Mouse (Mus musculus) bone marrow macrophage, adult 2 months (primary cell): ENCODE results near the gene Methig1. TPM values are rescaled to one million over a fixed set of nuclear protein-coding genes. Genes with fewer than 3 reads are reported as not detected.
"Not testable (repeated sequence)": the region's sequence is repeated elsewhere in the genome, so short reads cannot be mapped to it uniquely, and the experiment has no call there.

Source experiments
- H3K27ac ChIP-seq: 2 replicates; pipeline ENCODE4 v1.5.1; 2012; ENCODE audit warnings: low read depth, low read length; ENCODE audit not compliant: insufficient read depth
- H3K4me1 ChIP-seq: 2 replicates; pipeline ENCODE4 v1.6.1; 2012; ENCODE audit warnings: low read length; ENCODE audit not compliant: control insufficient read depth, insufficient read depth
- H3K4me3 ChIP-seq: 2 replicates; pipeline ENCODE4 v1.5.1; 2012; ENCODE audit warnings: mild to moderate bottlenecking, low read length, moderate library complexity; ENCODE audit not compliant: insufficient read depth
- CTCF ChIP-seq: IDR thresholded peaks from 2 replicates; pipeline ENCODE4 v1.5.1; 2012; ENCODE audit warnings: low read depth, mild to moderate bottlenecking, low read length, moderate library complexity
- POLR2A ChIP-seq: IDR thresholded peaks from 2 replicates; pipeline ENCODE4 v1.6.1; 2012; ENCODE audit warnings: mild to moderate bottlenecking, low read depth, low read length, borderline replicate concordance
- polyA plus RNA-seq: library from polyadenylated mRNA; stranded (reverse); fragments of >200 nt; gene quantifications from 2 replicates; pipeline ENCODE4 v1.2.4, GENCODE M21; 2012; ENCODE audit not compliant: missing spikeins, insufficient read depth, insufficient read length

Methig1 gene
- polyA plus RNA-seq, 1 experiment, result not detected

DNA sequence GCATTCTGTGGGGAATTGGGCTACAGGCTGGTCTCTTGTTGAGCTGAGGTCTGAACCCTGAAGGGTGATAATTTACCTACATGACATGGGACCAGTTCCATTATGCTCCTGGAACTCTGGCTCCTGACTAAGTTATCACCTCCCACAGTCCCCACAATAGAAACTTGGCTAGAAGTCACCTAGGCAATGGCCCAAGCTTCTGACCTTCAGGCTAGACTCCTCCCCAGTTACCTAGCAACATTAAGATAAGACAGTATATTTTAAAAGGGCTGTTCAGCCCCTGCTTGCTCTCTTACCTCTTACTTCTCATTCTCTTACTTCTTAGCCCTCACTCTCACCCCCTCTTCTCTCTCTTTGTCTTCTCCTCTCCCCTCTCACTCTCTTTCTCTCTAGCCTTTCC lies 7.5 kb upstream of the Methig1 start:
- no peak for TF ChIP-seq CTCF
- TF ChIP-seq POLR2A, result no peak
- Histone ChIP-seq H3K4me3 (no peak overlapping the region), H3K27ac (no peak overlapping the region), H3K4me1 (peaks cover 7% of the 10 kb centered on the region)

DNA sequence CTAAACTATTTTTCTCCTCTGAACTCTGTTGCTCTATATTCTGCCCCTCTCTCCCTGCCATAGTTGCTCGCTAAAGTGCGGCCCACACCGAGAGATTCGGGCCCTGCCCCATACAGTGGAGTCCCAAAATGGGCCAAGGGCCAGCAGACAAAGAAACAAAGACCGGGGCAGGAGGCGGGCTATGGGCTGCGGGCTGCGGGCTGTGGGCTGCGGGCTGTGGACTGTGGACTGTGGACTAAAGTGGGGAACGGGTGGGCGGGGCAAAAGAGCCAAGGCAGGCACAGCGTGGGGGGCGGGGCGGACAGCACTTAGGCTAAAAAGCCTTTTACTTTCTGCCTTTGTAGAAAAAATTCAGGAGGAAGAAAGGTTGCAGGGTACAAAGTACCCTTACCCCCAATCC lies 6.2 kb upstream of the Methig1 start:
- TF ChIP-seq CTCF (no peak), POLR2A (no peak)
- Histone ChIP-seq H3K27ac (no peak overlapping the region), H3K4me1 (peaks cover 7% of the 10 kb centered on the region), H3K4me3 (no peak overlapping the region)

DNA sequence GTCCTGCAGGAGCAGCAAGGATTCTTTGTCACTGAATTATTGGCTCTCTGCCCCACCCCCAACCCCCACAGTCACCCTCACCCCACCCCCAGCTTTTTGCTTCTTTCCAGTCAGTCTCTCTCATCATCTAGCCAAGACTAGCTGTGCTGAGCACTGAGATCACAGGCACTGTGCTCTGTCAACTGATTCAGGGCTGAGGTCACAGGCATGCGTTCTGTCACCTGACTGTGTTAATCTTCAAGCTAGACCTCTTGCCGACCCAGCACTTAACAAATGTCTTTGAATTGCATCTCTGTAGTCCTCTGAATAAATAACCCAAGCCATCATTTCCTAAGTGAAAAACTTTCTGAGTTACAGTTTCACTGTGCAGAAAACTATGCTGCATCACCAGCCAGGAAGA lies 3.5 kb upstream of the Methig1 start:
- Histone ChIP-seq H3K27ac (no peak overlapping the region), H3K4me3 (no peak overlapping the region), H3K4me1 (peaks cover 7% of the 10 kb centered on the region)
- TF ChIP-seq POLR2A (no peak), CTCF (no peak)

- no peak overlapping the region for H3K27ac ChIP-seq
- TF ChIP-seq POLR2A (no peak), CTCF (no peak)
- H3K4me3 ChIP-seq, result no peak overlapping the region
- H3K4me1 ChIP-seq, result peaks cover 7% of the 10 kb centered on the region
These were observed 1.4 kb upstream of the Methig1 start for GRCm38 (mm10) chr15:100351501-100352060.

GRCm38 (mm10) chr15:100353399-100353798 lies 450 bp downstream of the Methig1 start:
- not testable (repeated sequence) for H3K27ac ChIP-seq, H3K4me3 ChIP-seq, H3K4me1 ChIP-seq

DNA sequence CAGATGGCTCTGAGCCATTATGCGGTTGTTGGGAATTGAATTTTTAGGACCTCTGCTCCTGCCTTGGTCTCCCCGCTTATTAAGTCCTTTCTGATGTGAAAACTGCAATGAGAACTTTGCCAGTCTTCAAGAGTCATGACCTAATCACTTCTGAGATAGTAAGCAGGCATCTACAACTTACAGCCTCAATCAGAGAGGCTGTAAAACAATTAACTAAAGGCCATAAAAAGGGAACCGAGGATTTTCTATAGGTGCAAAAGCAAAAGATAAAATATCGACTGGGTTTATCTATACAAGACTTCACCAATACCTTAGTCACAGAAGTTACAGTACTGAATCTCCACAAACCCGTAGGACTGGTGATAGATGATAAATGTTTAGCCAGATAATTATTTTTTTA lies 2.9 kb downstream of the Methig1 start:
- TF ChIP-seq POLR2A, result no peak
- no peak for TF ChIP-seq CTCF
- Histone ChIP-seq H3K4me1 (no peaks in the 10 kb centered on the region), H3K27ac (no peak overlapping the region), H3K4me3 (no peak overlapping the region)

DNA sequence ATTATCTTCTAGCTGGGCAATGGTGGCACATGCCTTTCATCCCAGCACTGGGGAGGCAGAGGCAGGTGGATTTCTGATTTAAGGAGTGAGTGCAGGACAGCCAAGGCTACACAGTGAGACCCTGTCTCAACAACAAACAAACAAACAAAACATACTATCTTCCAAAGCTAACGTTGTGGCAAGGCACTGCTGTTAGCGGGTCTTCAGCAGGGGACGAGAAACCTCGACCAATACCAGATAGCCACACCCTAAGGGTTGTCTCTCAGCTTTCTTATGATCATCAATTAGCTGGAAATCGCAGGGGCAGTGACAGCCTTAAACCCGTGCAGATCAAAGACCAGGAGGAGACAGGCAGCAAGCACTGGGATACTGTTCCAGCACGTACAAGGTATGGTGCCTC lies 11.3 kb downstream of the Methig1 start, which contains the start of gene Higd1c:
Gene Higd1c, plus strand, starts transcription at position 301 of the 400 bp plus-strand sequence.
- Histone ChIP-seq H3K4me1 (no peaks in the 10 kb centered on the region), H3K27ac (no peak within 1 kb of the TSS), H3K4me3 (no peak within 1 kb of the TSS)
- TF ChIP-seq CTCF (no peak), POLR2A (no peak)

- H3K4me3 ChIP-seq, H3K27ac ChIP-seq, H3K4me1 ChIP-seq: not testable (repeated sequence)
These were observed 13.0 kb downstream of the Methig1 start for GRCm38 (mm10) chr15:100365967-100366366.

GRCm38 (mm10) chr15:100367119-100367518 lies 14.2 kb downstream of the Methig1 start:
- H3K4me1 ChIP-seq, result no peaks in the 10 kb centered on the region

DNA sequence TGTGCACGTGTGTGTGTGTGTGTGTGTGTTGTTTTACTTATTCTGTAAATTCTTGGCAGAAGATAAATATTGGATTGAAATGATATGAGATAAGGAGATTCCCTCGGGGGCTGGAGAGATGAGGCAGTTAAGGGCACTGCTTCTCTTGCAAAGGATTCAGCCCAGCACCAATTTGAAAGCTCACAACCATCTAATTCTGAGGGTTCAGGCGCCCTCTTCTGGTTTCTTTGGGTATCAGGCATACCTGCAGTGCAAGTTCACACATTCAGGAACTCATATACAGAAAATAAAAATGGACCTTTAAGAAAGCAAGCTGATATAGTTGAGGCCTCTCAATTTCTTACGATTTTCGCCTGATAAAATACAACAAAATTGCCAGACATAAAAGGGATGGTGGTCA lies 22.1 kb downstream of the Methig1 start:
- Histone ChIP-seq H3K4me1 (peaks cover 3% of the 10 kb centered on the region), H3K27ac (no peak overlapping the region), H3K4me3 (no peak overlapping the region)
- TF ChIP-seq POLR2A (no peak), CTCF (no peak)

More at GRCm38 (mm10) chr15:100367119-100367518, 14.2 kb downstream of the Methig1 start:
- Histone ChIP-seq H3K4me3 (no peak overlapping the region), H3K27ac (no peak overlapping the region)
- no peak for TF ChIP-seq CTCF
- TF ChIP-seq POLR2A, result no peak

DNA sequence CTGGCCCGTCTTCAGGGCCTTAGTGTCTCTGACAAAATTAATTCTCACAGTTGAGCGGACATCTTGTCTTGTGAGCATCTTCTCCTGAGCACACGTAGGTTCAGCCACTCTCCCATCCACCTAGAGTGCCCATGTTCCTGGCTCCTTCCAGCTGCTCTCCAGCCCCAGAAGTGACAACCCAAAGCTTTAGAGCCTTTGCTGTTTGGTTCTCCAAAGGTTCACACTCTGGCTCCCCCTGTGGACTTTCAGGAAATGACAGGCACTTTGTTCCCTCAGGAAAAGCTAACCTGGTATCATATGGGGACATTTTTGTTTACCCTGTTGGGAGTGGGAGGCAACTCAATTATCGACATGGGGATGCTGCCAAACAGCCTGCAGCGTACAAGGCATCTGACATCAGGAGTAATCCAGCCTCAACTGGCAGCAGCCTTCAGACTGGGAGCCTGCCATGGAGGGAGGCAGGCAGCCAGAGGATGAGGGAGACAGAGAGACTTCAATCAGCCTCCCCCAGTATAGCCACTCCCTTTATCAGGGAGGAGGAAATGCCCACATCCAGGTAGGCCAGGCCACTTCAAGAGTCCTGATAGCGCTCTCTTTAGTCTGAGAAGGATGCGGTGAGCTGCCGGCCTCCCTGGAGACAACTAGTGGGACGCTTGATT lies 25.0 kb downstream of the Methig1 start:
- not testable (repeated sequence) for H3K27ac ChIP-seq, H3K4me3 ChIP-seq

More for the DNA sequence above, 25.0 kb downstream of the Methig1 start:
- H3K4me1 ChIP-seq, result not testable (repeated sequence)
